Mouse (Mus musculus) bone marrow macrophage, adult 2 months (primary cell): ENCODE measurements around the gene Slx4. TPM values are rescaled to one million over a fixed set of nuclear protein-coding genes. Genes with fewer than 3 reads are reported as not detected.
"Not testable (repeated sequence)": the region's sequence is repeated elsewhere in the genome, so short reads cannot be mapped to it uniquely, and the experiment has no call there.

Experiments used
- H3K27ac ChIP-seq: 2 replicates; pipeline ENCODE4 v1.5.1; 2012; ENCODE audit warnings: low read depth, low read length; ENCODE audit not compliant: insufficient read depth
- H3K4me1 ChIP-seq: 2 replicates; pipeline ENCODE4 v1.6.1; 2012; ENCODE audit warnings: low read length; ENCODE audit not compliant: control insufficient read depth, insufficient read depth
- H3K4me3 ChIP-seq: 2 replicates; pipeline ENCODE4 v1.5.1; 2012; ENCODE audit warnings: mild to moderate bottlenecking, low read length, moderate library complexity; ENCODE audit not compliant: insufficient read depth
- CTCF ChIP-seq: IDR thresholded peaks from 2 replicates; pipeline ENCODE4 v1.5.1; 2012; ENCODE audit warnings: low read depth, mild to moderate bottlenecking, low read length, moderate library complexity
- POLR2A ChIP-seq: IDR thresholded peaks from 2 replicates; pipeline ENCODE4 v1.6.1; 2012; ENCODE audit warnings: mild to moderate bottlenecking, low read depth, low read length, borderline replicate concordance
- polyA plus RNA-seq: library from polyadenylated mRNA; stranded (reverse); fragments of >200 nt; gene quantifications from 2 replicates; pipeline ENCODE4 v1.2.4, GENCODE M21; 2012; ENCODE audit not compliant: missing spikeins, insufficient read depth, insufficient read length

Gene Slx4
- polyA plus RNA-seq, 1 experiment: 19.0 TPM

- Histone ChIP-seq H3K27ac (no peak overlapping the region), H3K4me1 (peaks cover 2% of the 10 kb centered on the region)
- no peak for TF ChIP-seq POLR2A
- no peak for TF ChIP-seq CTCF
Measured at GRCm38 (mm10) chr16:4032341-4032748, 28.8 kb upstream of the Slx4 start.

GRCm38 (mm10) chr16:4031441-4032274, 28.1 kb upstream of the Slx4 start:
- Histone ChIP-seq H3K4me1 (peaks cover 8% of the 10 kb centered on the region), H3K4me3 (no peak overlapping the region), H3K27ac (no peak overlapping the region)
- no peak for TF ChIP-seq POLR2A
- no peak for TF ChIP-seq CTCF

More at GRCm38 (mm10) chr16:4032341-4032748, 28.8 kb upstream of the Slx4 start:
- no peak overlapping the region for H3K4me3 ChIP-seq

- Histone ChIP-seq H3K4me3 (no peak overlapping the region), H3K4me1 (peaks cover 10% of the 10 kb centered on the region), H3K27ac (no peak overlapping the region)
- TF ChIP-seq POLR2A (no peak), CTCF (no peak)
Measured at GRCm38 (mm10) chr16:4030501-4030900, 26.9 kb upstream of the Slx4 start.

GRCm38 (mm10) chr16:4029371-4029841, 25.8 kb upstream of the Slx4 start:
- TF ChIP-seq POLR2A: no peak
- no peak for TF ChIP-seq CTCF
- H3K4me1 ChIP-seq: peaks cover 10% of the 10 kb centered on the region
- no peak overlapping the region for H3K4me3 ChIP-seq
- no peak overlapping the region for H3K27ac ChIP-seq

- H3K27ac ChIP-seq: no peak overlapping the region
- H3K4me3 ChIP-seq: no peak overlapping the region
- TF ChIP-seq CTCF: no peak
- no peak for TF ChIP-seq POLR2A
- H3K4me1 ChIP-seq: peaks cover 10% of the 10 kb centered on the region
Measured at GRCm38 (mm10) chr16:4027211-4027610, 23.6 kb upstream of the Slx4 start.

GRCm38 (mm10) chr16:4026672-4027071, 23.1 kb upstream of the Slx4 start:
- H3K4me1 ChIP-seq: peaks cover 10% of the 10 kb centered on the region
- no peak overlapping the region for H3K4me3 ChIP-seq
- TF ChIP-seq POLR2A (no peak), CTCF (no peak)
- no peak overlapping the region for H3K27ac ChIP-seq

GRCm38 (mm10) chr16:4022719-4023118, 19.1 kb upstream of the Slx4 start:
- TF ChIP-seq CTCF: no peak
- no peak for TF ChIP-seq POLR2A
- H3K27ac ChIP-seq: no peak overlapping the region
- H3K4me1 ChIP-seq: peaks cover 10% of the 10 kb centered on the region
- no peak overlapping the region for H3K4me3 ChIP-seq

GRCm38 (mm10) chr16:4021241-4021640, 17.7 kb upstream of the Slx4 start:
- H3K27ac ChIP-seq: no peak overlapping the region
- TF ChIP-seq POLR2A (no peak), CTCF (no peak)

GRCm38 (mm10) chr16:4017466-4017865, 13.9 kb upstream of the Slx4 start:
- H3K27ac ChIP-seq, H3K4me3 ChIP-seq, H3K4me1 ChIP-seq: not testable (repeated sequence)

More at GRCm38 (mm10) chr16:4021241-4021640, 17.7 kb upstream of the Slx4 start:
- Histone ChIP-seq H3K4me1 (no peaks in the 10 kb centered on the region), H3K4me3 (no peak overlapping the region)

GRCm38 (mm10) chr16:4016786-4017185, 13.2 kb upstream of the Slx4 start:
- H3K4me3 ChIP-seq, H3K27ac ChIP-seq: not testable (repeated sequence)

More at GRCm38 (mm10) chr16:4016786-4017185, 13.2 kb upstream of the Slx4 start:
- not testable (repeated sequence) for H3K4me1 ChIP-seq
